12 mouse cellular contexts compared by ENCODE assay signal in the genomic region with DNA sequence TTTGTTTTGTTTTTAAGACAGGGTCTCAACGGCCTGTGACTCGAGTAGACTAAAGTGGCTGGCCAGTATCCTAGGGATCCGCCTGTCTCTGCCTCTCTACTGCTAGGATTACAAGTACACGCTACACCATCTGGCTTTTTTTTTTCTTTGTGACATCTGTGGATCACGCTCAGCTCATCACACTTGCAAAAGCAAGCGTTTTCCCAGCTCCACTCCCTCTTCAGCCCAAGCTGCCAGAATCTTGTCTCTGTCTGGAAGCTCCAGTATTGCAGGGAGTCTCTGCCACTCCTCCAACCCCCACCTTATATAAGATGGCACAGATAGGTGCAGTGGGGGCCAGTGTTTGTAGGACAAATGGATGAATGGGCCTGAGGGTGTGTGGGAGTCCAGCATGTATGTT. TPM values are rescaled to one million over a fixed set of nuclear protein-coding genes. Genes with fewer than 3 reads are reported as not detected.
DNase-seq lines count a peak whose midpoint lies in the region; ATAC-seq and TF ChIP-seq lines count a peak whose summit lies in the region.
"Had no signal": no experiment of that assay in that cellular context is flagged by ENCODE, and none has a peak within 500 bp of the region (broad histone marks: within the 10 kb centered on the region; RNA-seq: fewer than 3 reads in every experiment).

No protein-coding gene starts in this region.

- H3K9ac ChIP-seq in forebrain, embryonic 15.5 days (replicated peaks) = no peak overlapping the region
- no peak overlapping the region for H3K9ac ChIP-seq in midbrain, postnatal 0 days (replicated peaks; ENCODE audit: low read length, poor library complexity, severe bottlenecking)
- H3K9ac ChIP-seq in midbrain, embryonic 13.5 days (replicated peaks) = no peak overlapping the region

- no peak overlapping the region for H3K4me2 ChIP-seq in forebrain, embryonic 15.5 days (replicated peaks)
- no peak overlapping the region for H3K4me2 ChIP-seq in midbrain, postnatal 0 days (ENCODE audit: low read depth, low read length, poor library complexity, severe bottlenecking)
- H3K4me2 ChIP-seq in midbrain, embryonic 13.5 days (replicated peaks) = no peak overlapping the region

- H3K4me1 ChIP-seq in forebrain, embryonic 15.5 days = peaks cover 5% of the 10 kb centered on the region
- no peaks in the 10 kb centered on the region for H3K4me1 ChIP-seq in forebrain, embryonic 10.5 days
- H3K4me1 ChIP-seq in midbrain, postnatal 0 days (ENCODE audit: insufficient read depth, low read length) = no peaks in the 10 kb centered on the region
- no peaks in the 10 kb centered on the region for H3K4me1 ChIP-seq in midbrain, embryonic 13.5 days (replicated peaks)

- H3K27me3 ChIP-seq in forebrain, embryonic 15.5 days = no peaks in the 10 kb centered on the region
- no peaks in the 10 kb centered on the region for H3K27me3 ChIP-seq in forebrain, embryonic 10.5 days (ENCODE audit: poor library complexity, severe bottlenecking)
- H3K27me3 ChIP-seq in midbrain, postnatal 0 days (ENCODE audit: insufficient read depth, low read length) = no peaks in the 10 kb centered on the region
- no peaks in the 10 kb centered on the region for H3K27me3 ChIP-seq in midbrain, embryonic 13.5 days

- H3K4me3 ChIP-seq in forebrain, embryonic 15.5 days = no peak overlapping the region
- no peak overlapping the region for H3K4me3 ChIP-seq in forebrain, embryonic 10.5 days
- no peak overlapping the region for H3K4me3 ChIP-seq in midbrain, postnatal 0 days (ENCODE audit: low read depth, low read length)
- H3K4me3 ChIP-seq in midbrain, embryonic 13.5 days (replicated peaks) = no peak overlapping the region

- peak overlapping the region; percentile 81 for H3K27ac ChIP-seq in forebrain, embryonic 15.5 days (replicated peaks)
- H3K27ac ChIP-seq in forebrain, embryonic 10.5 days = no peak overlapping the region
- H3K27ac ChIP-seq in midbrain, postnatal 0 days (ENCODE audit: low read depth, low read length) = 0 out of 2 replicates have a peak overlapping the region, but pooled peaks have one; percentile 12
- H3K27ac ChIP-seq in midbrain, embryonic 13.5 days = no peak overlapping the region
- H3K27ac ChIP-seq: kidney, postnatal 0 days had no signal

- no peak for DNase-seq in forebrain, embryonic 10.5 days (ENCODE audit: extremely low spot score, low spot score)
- DNase-seq in midbrain, postnatal 0 days (ENCODE audit: low spot score) = no peak
- DNase-seq in left cerebral cortex, adult 18-20 months (ENCODE audit: low spot score in 2 of 2) = peak; percentile 62 to 74
- DNase-seq in right cerebral cortex, postnatal 4 days = peak; percentile 22
- DNase-seq in kidney, postnatal 4 days = no peak
- no peak for DNase-seq in heart, adult 8-10 months (ENCODE audit: low spot score)
- DNase-seq: cerebellum, postnatal 36 days; liver; thymus, postnatal 4 days had no signal

- H3K9me3 ChIP-seq in forebrain, embryonic 15.5 days = no peaks in the 10 kb centered on the region
- peaks cover 5% of the 10 kb centered on the region; the same call in 1 of the 2 replicates for H3K9me3 ChIP-seq in forebrain, embryonic 10.5 days
- H3K9me3 ChIP-seq in midbrain, postnatal 0 days (ENCODE audit: low read length) = no peaks in the 10 kb centered on the region
- H3K9me3 ChIP-seq in midbrain, embryonic 13.5 days = no peaks in the 10 kb centered on the region

- TF ChIP-seq CTCF in midbrain, postnatal 0 days (IDR thresholded peaks at IDR 0.05) = no peak

- ATAC-seq in forebrain, embryonic 15.5 days (replicated peaks) = peak; percentile 69
- ATAC-seq in midbrain, postnatal 0 days (ENCODE audit: low FRiP score) = no peak
- ATAC-seq in midbrain, embryonic 13.5 days = no peak

- peaks cover 24% of the 10 kb centered on the region; the same call in 1 of the 2 replicates for H3K36me3 ChIP-seq in forebrain, embryonic 15.5 days
- 0 out of 2 replicates have a peak, but pooled peaks cover 12% of the 10 kb centered on the region for H3K36me3 ChIP-seq in forebrain, embryonic 10.5 days (replicated peaks)
- H3K36me3 ChIP-seq in midbrain, postnatal 0 days (ENCODE audit: insufficient read depth, low read length) = peaks cover 20% of the 10 kb centered on the region; the same call in 1 of the 2 replicates
- peaks cover 48% of the 10 kb centered on the region for H3K36me3 ChIP-seq in midbrain, embryonic 13.5 days

- 54% methylated on average over 6 of the region's 6 CpGs for WGBS in forebrain, embryonic 15.5 days
- 91% methylated on average over 6 of the region's 6 CpGs for WGBS in forebrain, embryonic 10.5 days
- WGBS in midbrain, postnatal 0 days = 80% methylated on average over 6 of the region's 6 CpGs
- WGBS in midbrain, embryonic 13.5 days = 85% methylated on average over 6 of the region's 6 CpGs

RNA-seq across cellular contexts. Expression of gene Mrpl35, which starts 54.6 kb away (rescaled TPM):
- polyA plus RNA-seq in forebrain, embryonic 15.5 days (2015; fragmentation: Nextera tagmentation; extraction: Ambion mirVana) = 37.7 and 41.0 TPM in 2 replicates
- 67.3 and 70.7 TPM in 2 replicates for polyA plus RNA-seq in forebrain, embryonic 10.5 days (2016; fragmentation: Nextera tagmentation; extraction: Ambion mirVana)
- 6.8 and 9.5 TPM in 2 replicates for total RNA-seq in midbrain, postnatal 0 days (2014; rRNA removed)
- polyA plus RNA-seq in midbrain, postnatal 0 days (2015; fragmentation: Nextera tagmentation; extraction: Ambion mirVana) = 45.6 and 46.2 TPM in 2 replicates
- 42.3 and 47.5 TPM in 2 replicates for polyA plus RNA-seq in midbrain, embryonic 13.5 days (2015; fragmentation: Nextera tagmentation; extraction: Ambion mirVana)
- total RNA-seq in left cerebral cortex, adult 18-20 months (2021) = 10 to 100 TPM; 30.9 to 34.0 TPM
- 10 to 100 TPM; 44.3 to 51.9 (median 48.7) TPM for total RNA-seq in heart, adult 8-10 months (2022)

RNA-seq across cellular contexts. Expression of gene Immt, which starts 59.0 kb away (rescaled TPM):
- polyA plus RNA-seq in forebrain, embryonic 15.5 days (2015; fragmentation: Nextera tagmentation; extraction: Ambion mirVana) = 149 and 151 TPM in 2 replicates
- polyA plus RNA-seq in forebrain, embryonic 10.5 days (2016; fragmentation: Nextera tagmentation; extraction: Ambion mirVana) = 225 TPM in 2 replicates
- 100 and 107 TPM in 2 replicates for total RNA-seq in midbrain, postnatal 0 days (2014; rRNA removed)
- 145 and 155 TPM in 2 replicates for polyA plus RNA-seq in midbrain, postnatal 0 days (2015; fragmentation: Nextera tagmentation; extraction: Ambion mirVana)
- polyA plus RNA-seq in midbrain, embryonic 13.5 days (2015; fragmentation: Nextera tagmentation; extraction: Ambion mirVana) = 161 and 163 TPM in 2 replicates
- 100 to 1,000 TPM; 144 to 145 TPM for total RNA-seq in left cerebral cortex, adult 18-20 months (2021)
- total RNA-seq in heart, adult 8-10 months (2022) = 100 to 1,000 TPM; 620 to 631 (median 628) TPM

Comparison
In these comparisons a context has a peak if more than half of its experiments do, and no peak if none do; other contexts are left out.
1. H3K27ac ChIP-seq: peak in forebrain, embryonic 15.5 days (single experiment) and midbrain, postnatal 0 days (single experiment); none in forebrain, embryonic 10.5 days (single experiment) and midbrain, embryonic 13.5 days (single experiment).
2. DNase-seq: peak in left cerebral cortex, adult 18-20 months (2 of 2) and right cerebral cortex, postnatal 4 days (single experiment); none in forebrain, embryonic 10.5 days (single experiment), midbrain, postnatal 0 days (single experiment), kidney, postnatal 4 days (0 of 2) and heart, adult 8-10 months (single experiment).